Mouse (Mus musculus): ENCODE data around the gene 1700029J07Rik. TPM values are rescaled to one million over a fixed set of nuclear protein-coding genes. Genes with fewer than 3 reads are reported as not detected.

Gene 1700029J07Rik
- total and polyA plus RNA-seq, 2 experiments from 2014 or later = 4.3 to 5.2 TPM

DNA sequence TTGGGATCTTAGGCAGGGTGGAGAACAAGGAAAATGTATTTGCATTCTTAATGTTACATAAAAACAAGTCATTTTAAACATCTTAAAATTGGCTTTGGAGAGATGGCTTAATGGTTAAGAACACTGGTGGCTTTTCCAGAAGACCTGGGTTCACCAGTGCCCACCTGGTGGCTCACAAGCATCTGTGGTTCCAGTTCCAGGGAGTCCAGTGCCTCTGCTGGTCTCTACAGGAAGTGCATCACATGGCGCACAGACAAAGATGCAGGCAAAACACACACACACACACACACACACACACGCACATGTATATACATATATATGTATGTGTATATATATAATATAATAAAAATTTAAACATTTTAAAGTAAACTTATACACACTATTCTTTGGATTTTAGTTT lies 19.1 kb upstream of the 1700029J07Rik start:
- H3K4me1 ChIP-seq (ENCODE audit: insufficient read depth, low read length) = no peaks in the 10 kb centered on the region
- no peak overlapping the region for H3K9ac ChIP-seq (replicated peaks; ENCODE audit: low read length)
- WGBS = 97% methylated on average over 2 of the region's 2 CpGs
- H3K27me3 ChIP-seq (ENCODE audit: insufficient read depth, low read length) = no peaks in the 10 kb centered on the region
- H3K27ac ChIP-seq = no peak overlapping the region
- DNase-seq (ENCODE audit: low spot score) (no peak), ATAC-seq (no peak)
- no peak overlapping the region for H3K4me2 ChIP-seq (ENCODE audit: low read depth, low read length)
- H3K4me3 ChIP-seq (ENCODE audit: low read length) = no peak overlapping the region
- H3K9me3 ChIP-seq (ENCODE audit: low read length) = no peaks in the 10 kb centered on the region
- peaks cover 19% of the 10 kb centered on the region; the same call in 1 of the 2 replicates for H3K36me3 ChIP-seq (ENCODE audit: insufficient read depth, low read length)
- TF ChIP-seq CTCF (IDR thresholded peaks at IDR 0.05; ENCODE audit: low read depth) = peak; percentile 40; the same call in 1 of the 2 replicates

GRCm38 (mm10) chr8:45990631-45991310 lies 15.7 kb upstream of the 1700029J07Rik start:
- Histone ChIP-seq H3K4me1 (ENCODE audit: insufficient read depth, low read length) (no peaks in the 10 kb centered on the region), H3K27ac (no peak overlapping the region), H3K9ac (replicated peaks; ENCODE audit: low read length) (no peak overlapping the region), H3K36me3 (ENCODE audit: insufficient read depth, low read length) (peaks cover 11% of the 10 kb centered on the region), H3K4me3 (ENCODE audit: low read length) (no peak overlapping the region), H3K4me2 (ENCODE audit: low read depth, low read length) (no peak overlapping the region), H3K9me3 (ENCODE audit: low read length) (no peaks in the 10 kb centered on the region), H3K27me3 (ENCODE audit: insufficient read depth, low read length) (no peaks in the 10 kb centered on the region)
- no peak for ATAC-seq
- DNase-seq (ENCODE audit: low spot score) = no peak
- 95% methylated on average over 4 of the region's 4 CpGs for WGBS
- TF ChIP-seq CTCF (IDR thresholded peaks at IDR 0.05; ENCODE audit: low read depth) = no peak

DNA sequence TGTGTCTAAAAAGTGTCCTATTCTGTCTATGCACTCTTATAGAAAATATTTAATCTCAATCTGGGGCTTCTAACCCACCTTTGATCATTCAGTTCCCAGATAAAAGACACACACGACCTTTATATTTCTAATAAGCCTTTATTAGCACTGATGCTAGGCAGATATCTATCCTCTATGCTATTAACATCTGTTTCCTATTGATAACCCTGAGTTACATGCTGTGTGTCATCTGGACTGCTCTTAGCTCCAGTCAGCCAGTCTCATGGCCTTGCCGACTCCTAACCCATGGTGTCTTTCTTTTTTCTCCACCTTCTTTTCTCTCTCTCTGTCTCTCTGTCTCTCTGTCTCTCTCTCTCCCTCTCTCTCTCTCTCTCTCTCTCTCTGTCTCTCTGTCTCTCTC lies 13.1 kb upstream of the 1700029J07Rik start:
- DNase-seq (ENCODE audit: low spot score) = no peak
- H3K4me2 ChIP-seq (ENCODE audit: low read depth, low read length) = no peak overlapping the region
- no peaks in the 10 kb centered on the region for H3K9me3 ChIP-seq (ENCODE audit: low read length)
- no peak for TF ChIP-seq CTCF (IDR thresholded peaks at IDR 0.05; ENCODE audit: low read depth)
- H3K4me1 ChIP-seq (ENCODE audit: insufficient read depth, low read length) = no peaks in the 10 kb centered on the region
- ATAC-seq = no peak
- H3K27me3 ChIP-seq (ENCODE audit: insufficient read depth, low read length) = no peaks in the 10 kb centered on the region
- peaks cover 8% of the 10 kb centered on the region for H3K36me3 ChIP-seq (ENCODE audit: insufficient read depth, low read length)
- 51% methylated on average over 2 of the region's 2 CpGs for WGBS
- no peak overlapping the region for H3K9ac ChIP-seq (replicated peaks; ENCODE audit: low read length)
- H3K27ac ChIP-seq = no peak overlapping the region
- no peak overlapping the region for H3K4me3 ChIP-seq (ENCODE audit: low read length)

GRCm38 (mm10) chr8:45986665-45987064 lies 11.6 kb upstream of the 1700029J07Rik start:
- Histone ChIP-seq H3K9me3 (ENCODE audit: low read length) (no peaks in the 10 kb centered on the region), H3K27ac (no peak overlapping the region), H3K4me2 (ENCODE audit: low read depth, low read length) (no peak overlapping the region), H3K9ac (replicated peaks; ENCODE audit: low read length) (no peak overlapping the region), H3K36me3 (ENCODE audit: insufficient read depth, low read length) (peaks cover 16% of the 10 kb centered on the region), H3K4me3 (ENCODE audit: low read length) (no peak overlapping the region), H3K4me1 (ENCODE audit: insufficient read depth, low read length) (no peaks in the 10 kb centered on the region), H3K27me3 (ENCODE audit: insufficient read depth, low read length) (no peaks in the 10 kb centered on the region)
- ATAC-seq (no peak), DNase-seq (ENCODE audit: low spot score) (no peak)
- 81% methylated on average over 3 of the region's 3 CpGs for WGBS
- no peak for TF ChIP-seq CTCF (IDR thresholded peaks at IDR 0.05; ENCODE audit: low read depth)

DNA sequence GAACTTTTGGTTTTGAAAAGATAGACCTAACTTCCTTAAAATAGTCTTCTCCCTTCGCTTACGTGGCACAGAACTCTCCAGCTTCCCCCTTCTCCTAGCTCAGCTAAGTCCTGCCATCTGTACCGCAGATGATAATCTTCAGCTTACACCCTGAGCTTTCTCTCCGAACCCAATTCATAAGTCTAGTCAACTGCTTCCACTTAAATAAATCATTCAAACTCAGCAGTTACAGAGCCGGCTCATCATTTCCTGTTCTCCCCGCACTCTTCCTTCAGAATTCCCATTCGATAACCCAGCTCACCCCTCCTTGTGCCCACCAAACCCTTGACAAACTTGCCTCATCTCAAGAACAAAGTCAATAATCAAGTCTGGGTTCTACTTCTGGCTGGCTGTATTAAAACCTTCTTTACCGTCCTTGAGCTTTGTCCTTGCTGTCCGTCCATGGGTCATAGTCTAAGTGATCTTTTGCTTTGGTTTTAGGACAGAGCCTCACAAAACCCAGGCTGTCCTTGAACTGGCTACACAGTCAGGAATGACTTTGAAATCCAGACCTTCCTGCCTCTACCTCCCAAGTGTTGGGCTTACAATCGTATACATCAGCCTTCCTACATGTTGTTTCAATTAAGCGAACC lies 901 bp upstream of the 1700029J07Rik start:
- Histone ChIP-seq H3K27ac (no peak overlapping the region), H3K4me1 (ENCODE audit: insufficient read depth, low read length) (peaks cover 7% of the 10 kb centered on the region), H3K36me3 (ENCODE audit: insufficient read depth, low read length) (peaks cover 3% of the 10 kb centered on the region; the same call in 1 of the 2 replicates), H3K27me3 (ENCODE audit: insufficient read depth, low read length) (no peaks in the 10 kb centered on the region), H3K4me3 (ENCODE audit: low read length) (peak overlapping the region; percentile 57), H3K9me3 (ENCODE audit: low read length) (0 out of 2 replicates have a peak, but pooled peaks cover under 1% of the 10 kb centered on the region), H3K4me2 (ENCODE audit: low read depth, low read length) (peak overlapping the region; percentile 75), H3K9ac (replicated peaks; ENCODE audit: low read length) (peak overlapping the region; percentile 46)
- no peak for ATAC-seq
- no peak for TF ChIP-seq CTCF (IDR thresholded peaks at IDR 0.05; ENCODE audit: low read depth)
- WGBS = 72% methylated on average over 11 of the region's 11 CpGs
- no peak for DNase-seq (ENCODE audit: low spot score)

DNA sequence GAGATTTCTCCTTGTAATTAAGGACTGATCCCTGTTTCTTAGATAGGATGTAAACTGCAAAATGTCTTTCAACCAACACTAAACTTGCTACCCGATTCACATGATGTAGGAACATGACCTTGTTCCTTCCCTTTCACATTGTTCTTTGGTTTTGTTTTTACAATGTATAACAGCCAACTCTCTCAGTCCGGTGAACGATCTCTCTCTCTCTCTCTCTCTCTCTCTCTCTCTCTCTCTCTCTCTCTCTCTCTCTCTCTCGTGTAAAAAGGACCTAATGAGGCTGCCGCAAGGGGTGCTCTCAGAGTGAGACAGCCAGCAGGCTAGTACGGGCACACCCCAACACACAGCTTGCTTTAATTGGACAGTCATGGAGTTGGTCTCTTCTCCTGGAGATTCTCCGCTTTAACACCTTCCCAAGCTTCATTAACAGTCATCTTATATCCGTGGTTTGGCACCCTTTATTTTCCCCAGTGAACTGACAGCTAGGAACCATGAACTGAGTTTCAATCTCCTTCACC lies 1.0 kb downstream of the 1700029J07Rik start:
- Histone ChIP-seq H3K36me3 (ENCODE audit: insufficient read depth, low read length) (no peaks in the 10 kb centered on the region), H3K4me2 (ENCODE audit: low read depth, low read length) (0 out of 2 replicates have a peak overlapping the region, but pooled peaks have one; percentile 75), H3K9me3 (ENCODE audit: low read length) (0 out of 2 replicates have a peak, but pooled peaks cover 3% of the 10 kb centered on the region), H3K27me3 (ENCODE audit: insufficient read depth, low read length) (no peaks in the 10 kb centered on the region), H3K4me1 (ENCODE audit: insufficient read depth, low read length) (peaks cover 7% of the 10 kb centered on the region), H3K27ac (no peak overlapping the region), H3K9ac (replicated peaks; ENCODE audit: low read length) (no peak overlapping the region), H3K4me3 (ENCODE audit: low read length) (no peak overlapping the region)
- no peak for TF ChIP-seq CTCF (IDR thresholded peaks at IDR 0.05; ENCODE audit: low read depth)
- WGBS = 68% methylated on average over 8 of the region's 8 CpGs
- DNase-seq (ENCODE audit: low spot score) (no peak), ATAC-seq (no peak)
